Mouse (Mus musculus) B cell, adult 2 months (primary cell): ENCODE measurements around the gene Fgfr2.
A peak's percentile ranks its signal among the peaks of the same experiment; 100 is the strongest.
"Not testable (repeated sequence)": the region's sequence is repeated elsewhere in the genome, so short reads cannot be mapped to it uniquely, and the experiment has no call there.

Source experiments
- DNase-seq, 2 experiments: peaks; one replicate each; pipeline ENCODE4 v3.0.0; 2022

Gene Fgfr2

GRCm38 (mm10) chr7:132682336-132682735 lies 440.8 kb downstream of the Fgfr2 start:
- no peak for DNase-seq

- no peak for DNase-seq
Measured at GRCm38 (mm10) chr7:132681831-132682230, 441.3 kb downstream of the Fgfr2 start.

- no peak for DNase-seq
Measured at GRCm38 (mm10) chr7:132681296-132681695, 441.9 kb downstream of the Fgfr2 start.

- DNase-seq, result no peak
Measured at GRCm38 (mm10) chr7:132679549-132679948, 443.6 kb downstream of the Fgfr2 start.

GRCm38 (mm10) chr7:132679117-132679516 lies 444.0 kb downstream of the Fgfr2 start:
- no peak for DNase-seq

GRCm38 (mm10) chr7:132675922-132676321 lies 447.2 kb downstream of the Fgfr2 start:
- no peak for DNase-seq

- DNase-seq, result no peak
Measured at GRCm38 (mm10) chr7:132673931-132674755, 449.0 kb downstream of the Fgfr2 start.

- DNase-seq, result peak; percentile 66 to 69
Measured at GRCm38 (mm10) chr7:132672481-132672959, 450.6 kb downstream of the Fgfr2 start.

- DNase-seq, result no peak
Measured at GRCm38 (mm10) chr7:132670863-132671165, 452.3 kb downstream of the Fgfr2 start.

GRCm38 (mm10) chr7:132669999-132670862 lies 452.9 kb downstream of the Fgfr2 start:
- DNase-seq, result no peak

- DNase-seq, result no peak
Measured at GRCm38 (mm10) chr7:132668604-132669003, 454.5 kb downstream of the Fgfr2 start.

- no peak for DNase-seq
Measured at GRCm38 (mm10) chr7:132666516-132666915, 456.6 kb downstream of the Fgfr2 start.

- no peak for DNase-seq
Measured at GRCm38 (mm10) chr7:132665664-132666382, 457.3 kb downstream of the Fgfr2 start.

- no peak for DNase-seq
Measured at GRCm38 (mm10) chr7:132664815-132665214, 458.3 kb downstream of the Fgfr2 start.

- DNase-seq, result not testable (repeated sequence)
Measured at GRCm38 (mm10) chr7:132662831-132663230, 460.3 kb downstream of the Fgfr2 start.

- peak in 1 of 2 experiments; percentile 21 for DNase-seq
Measured at GRCm38 (mm10) chr7:132659633-132660032, 463.5 kb downstream of the Fgfr2 start.

- DNase-seq, result no peak
Measured at GRCm38 (mm10) chr7:132658688-132659087, 464.5 kb downstream of the Fgfr2 start.

GRCm38 (mm10) chr7:132658058-132658450 lies 465.1 kb downstream of the Fgfr2 start:
- DNase-seq, result no peak

GRCm38 (mm10) chr7:132657371-132658057 lies 465.6 kb downstream of the Fgfr2 start:
- no peak for DNase-seq

GRCm38 (mm10) chr7:132656548-132656947 lies 466.6 kb downstream of the Fgfr2 start:
- DNase-seq, result peak; percentile 96 to 97

- DNase-seq, result peak; percentile 91 to 93
Measured at GRCm38 (mm10) chr7:132656075-132656474, 467.1 kb downstream of the Fgfr2 start.

- DNase-seq, result no peak
Measured at GRCm38 (mm10) chr7:132654412-132654811, 468.7 kb downstream of the Fgfr2 start.
